Mouse (Mus musculus) spleen, adult 2 months (tissue): ENCODE results near the gene Bax.

ENCODE experiments used
- CTCF ChIP-seq: fragments of 200-500 bp; IDR thresholded peaks from 2 replicates; pipeline ENCODE4 v1.5.1; 2011; ENCODE audit warnings: mild to moderate bottlenecking, inconsistent platforms; ENCODE audit not compliant: insufficient read depth, insufficient read length, insufficient replicate concordance; ENCODE audit errors: extremely low read depth
- POLR2A ChIP-seq: fragments of 200-500 bp; IDR thresholded peaks from 2 replicates; pipeline ENCODE4 v1.6.1; 2011; ENCODE audit warnings: low read depth, low read length, inconsistent platforms

- no peak for TF ChIP-seq POLR2A
- no peak for TF ChIP-seq CTCF
Observed at GRCm38 (mm10) chr7:45413864-45414739, 52.6 kb downstream of the Bax start.
